Mouse (Mus musculus): ENCODE data around the gene Fcrl5.

Fcrl5 gene

DNA sequence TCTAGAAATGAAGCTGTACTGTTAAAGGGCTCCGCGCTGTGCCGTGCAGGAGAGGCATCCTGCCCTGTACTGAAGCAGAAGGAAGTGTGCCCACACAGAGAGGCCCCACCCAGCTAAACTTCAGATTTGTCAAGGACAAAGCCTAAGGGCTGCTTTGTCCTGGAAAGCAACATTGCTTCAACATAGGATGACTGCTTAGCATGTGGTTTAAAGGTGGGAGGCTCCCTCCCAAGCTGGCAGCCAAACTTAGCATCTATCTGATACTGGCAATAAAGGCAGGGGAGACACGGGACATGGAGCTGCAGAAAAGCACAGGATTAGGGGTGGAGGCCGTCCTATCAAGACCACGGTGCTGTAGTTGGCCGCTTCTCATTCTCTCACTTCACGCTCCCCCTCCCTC is 65.6 kb downstream of the Fcrl5 start:
- DNase-seq: no peak

DNA sequence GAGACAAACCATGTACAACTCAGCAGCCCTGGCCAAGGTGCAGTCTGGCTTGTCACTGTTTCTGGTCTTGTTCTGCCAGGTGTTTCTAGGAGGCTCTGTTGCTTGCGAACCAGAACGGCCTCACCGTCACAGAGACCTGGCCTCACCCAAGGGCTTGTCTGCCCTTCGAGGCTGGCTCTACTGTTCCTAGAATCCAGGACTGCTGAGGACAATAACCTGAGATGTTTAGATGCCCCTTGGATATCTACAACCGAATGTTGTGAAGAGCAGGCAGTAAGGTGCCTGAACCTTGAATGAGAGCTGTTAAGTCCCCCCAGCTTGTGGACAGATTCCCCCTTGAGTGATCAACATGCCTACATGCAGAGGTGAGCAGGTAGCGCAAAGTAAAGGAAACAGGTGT is 67.2 kb downstream of the Fcrl5 start:
- no peak for DNase-seq

DNA sequence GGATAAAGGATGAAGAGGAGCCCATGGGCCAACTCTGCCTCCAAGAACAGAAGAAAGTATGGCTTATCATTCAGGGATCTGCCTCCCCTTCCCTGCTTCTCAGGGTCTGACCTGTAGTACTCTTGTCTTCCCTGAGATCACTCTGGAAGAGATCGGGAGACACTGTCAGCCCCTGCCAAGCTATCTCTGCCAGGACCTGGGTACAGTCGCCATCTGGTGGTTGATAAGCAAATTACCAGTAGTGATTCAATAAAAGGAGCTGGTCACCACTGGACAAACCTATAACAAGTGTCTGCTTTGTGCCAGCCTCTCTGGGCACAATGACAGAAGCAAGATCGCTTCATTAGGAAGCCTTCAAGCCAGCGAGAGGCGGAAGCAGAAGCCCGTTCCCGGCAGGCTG is 68.8 kb downstream of the Fcrl5 start:
- DNase-seq: peak; percentile 41 to 46

DNA sequence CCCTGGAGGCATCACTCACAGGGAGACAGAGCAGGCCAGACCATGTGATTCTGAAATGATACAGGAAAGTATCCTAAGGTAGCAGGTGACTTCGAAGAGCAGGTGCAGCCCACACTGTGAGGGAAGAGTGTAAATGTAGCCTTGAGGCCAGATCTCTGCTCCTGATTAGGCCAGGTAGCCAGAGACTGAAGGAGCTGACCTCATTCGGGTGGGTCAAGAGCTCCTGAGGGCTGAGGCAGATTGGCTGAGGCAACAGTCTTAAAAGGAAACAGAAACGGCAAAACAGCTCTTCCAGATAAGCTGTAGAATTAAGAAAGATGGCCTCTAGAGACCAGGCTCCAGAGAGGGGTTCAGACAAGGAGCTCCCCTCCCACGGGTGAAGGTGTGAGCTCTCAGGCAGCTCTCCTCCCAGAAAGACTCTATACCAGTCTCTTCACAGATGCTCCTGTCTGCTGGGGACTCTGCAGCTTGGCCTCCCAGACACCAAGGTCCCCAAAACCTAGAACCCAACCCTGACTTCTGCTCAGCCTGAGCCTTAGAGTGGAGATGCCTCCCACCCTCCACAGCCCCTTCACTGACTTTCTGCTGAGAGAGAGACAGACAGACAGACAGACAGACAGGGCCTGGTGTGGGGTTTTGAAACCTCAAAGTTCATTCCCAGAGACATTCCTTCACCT is 69.3 kb downstream of the Fcrl5 start:
- DNase-seq: no peak

DNA sequence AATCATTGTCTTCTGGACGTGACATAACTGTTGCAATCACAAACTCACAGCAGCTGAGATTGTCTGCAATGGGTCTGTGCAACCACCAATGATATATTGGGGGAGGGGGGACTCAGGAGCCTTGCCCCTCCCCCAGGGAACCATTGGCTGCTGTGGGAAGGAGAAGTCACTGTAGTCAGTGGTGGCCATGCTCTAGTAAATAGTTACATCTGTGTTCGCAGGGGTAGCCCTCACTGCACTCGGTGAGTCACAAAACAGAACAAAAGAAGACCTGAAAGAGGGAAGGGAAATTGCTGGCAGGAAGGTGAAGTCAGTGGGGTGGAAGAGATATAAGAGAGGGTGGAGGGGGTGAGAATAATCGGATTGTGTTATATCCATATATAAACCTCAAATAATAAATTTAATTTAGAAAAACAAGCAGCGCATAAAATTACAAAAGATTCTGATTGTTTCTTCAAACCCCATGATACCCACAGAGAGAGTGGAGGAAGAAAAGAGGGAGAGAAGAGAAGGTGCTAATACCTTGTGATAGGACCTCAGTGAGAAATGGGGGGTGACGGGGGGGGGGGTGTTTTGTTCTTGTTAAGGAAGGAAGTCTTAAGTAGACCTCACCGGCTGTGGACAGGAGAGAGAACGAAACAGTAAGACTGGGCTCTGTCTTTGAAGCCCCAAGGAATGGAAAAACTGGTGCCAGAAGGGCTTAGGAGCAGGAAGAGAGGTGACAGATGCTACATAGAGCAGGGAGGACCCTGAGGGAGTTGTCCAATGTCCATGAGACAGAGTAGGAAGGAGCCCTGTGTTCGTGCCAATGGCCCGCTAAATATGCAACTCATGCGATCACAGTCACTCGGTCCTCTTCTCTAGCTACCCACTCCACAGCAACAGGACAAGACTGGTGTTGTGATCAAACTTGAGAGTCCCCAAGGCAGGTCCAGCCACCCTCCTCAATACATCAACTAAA is 71.2 kb downstream of the Fcrl5 start:
- no peak for DNase-seq

DNA sequence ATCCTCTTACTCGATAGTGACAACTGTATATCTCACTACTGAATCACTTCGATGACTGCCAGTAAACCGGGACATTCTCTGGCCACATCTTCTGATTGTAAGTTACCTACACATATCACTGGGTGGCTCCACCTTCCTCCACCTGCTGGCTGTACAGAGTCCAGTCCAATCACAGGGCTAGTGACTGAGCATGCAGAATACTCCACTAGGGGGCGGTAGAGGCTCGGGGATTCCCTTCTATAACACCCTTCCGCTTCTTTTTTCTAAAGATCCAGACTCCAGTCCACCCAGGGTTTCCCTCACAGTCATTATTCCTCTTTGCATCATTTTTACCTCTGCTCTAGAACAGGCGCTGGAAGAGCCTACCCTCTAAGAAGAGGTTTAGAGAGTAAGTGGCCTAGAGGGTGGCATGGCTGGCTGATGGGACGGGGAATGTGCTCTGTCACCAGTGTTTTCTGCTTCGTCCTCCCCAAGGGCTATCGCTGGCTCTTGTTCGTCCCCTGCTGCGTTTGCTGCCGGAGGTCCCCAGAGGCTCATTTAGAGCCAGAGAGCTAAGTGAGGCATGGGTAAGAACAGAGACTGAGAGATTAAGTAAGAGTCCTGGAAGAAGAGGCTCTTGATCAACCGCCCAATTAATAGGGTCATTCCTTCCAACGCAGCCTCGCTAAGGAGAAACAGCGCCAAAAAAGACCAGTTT is 72.8 kb downstream of the Fcrl5 start:
- peak; percentile 87 to 89 for DNase-seq

DNA sequence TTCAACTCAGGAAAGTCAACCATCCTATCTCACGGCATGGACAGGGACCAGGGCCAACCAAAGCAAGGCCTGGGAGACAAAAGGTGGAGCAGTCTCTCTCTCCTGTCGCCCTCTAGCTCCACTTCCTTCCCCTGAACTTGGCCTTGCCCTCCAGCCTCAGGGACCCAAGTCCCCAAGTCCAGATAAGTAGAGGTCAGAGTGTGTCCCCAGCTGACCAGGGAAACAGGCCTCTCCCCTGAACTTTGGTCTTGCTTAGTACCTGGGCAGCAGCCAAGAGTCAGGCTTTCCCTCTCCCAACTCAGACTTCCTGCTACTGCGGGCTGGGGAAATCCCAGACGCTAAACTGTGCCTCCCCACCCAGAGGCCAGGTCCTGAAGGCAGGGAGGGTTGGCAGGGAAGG is 73.5 kb downstream of the Fcrl5 start:
- DNase-seq: no peak

DNA sequence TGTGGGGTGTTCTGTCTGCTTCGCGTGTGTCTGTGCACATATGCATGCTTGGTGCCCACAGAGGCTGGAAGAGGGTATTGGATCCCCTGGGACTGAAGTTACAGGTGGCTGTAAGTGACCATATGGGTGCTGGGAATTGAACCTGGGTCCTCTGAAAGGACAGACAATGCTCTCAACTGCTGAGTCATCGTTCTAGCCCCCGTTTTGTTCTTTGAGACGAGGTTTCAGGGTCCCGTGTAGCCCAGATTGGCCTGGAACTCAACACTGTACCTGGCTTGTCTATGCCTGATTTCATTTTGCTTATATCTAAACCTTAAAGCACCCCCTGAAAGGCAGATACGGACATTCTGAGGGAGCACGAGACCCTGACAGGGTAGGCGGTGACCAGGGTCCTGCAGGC is 75.3 kb downstream of the Fcrl5 start:
- no peak for DNase-seq

DNA sequence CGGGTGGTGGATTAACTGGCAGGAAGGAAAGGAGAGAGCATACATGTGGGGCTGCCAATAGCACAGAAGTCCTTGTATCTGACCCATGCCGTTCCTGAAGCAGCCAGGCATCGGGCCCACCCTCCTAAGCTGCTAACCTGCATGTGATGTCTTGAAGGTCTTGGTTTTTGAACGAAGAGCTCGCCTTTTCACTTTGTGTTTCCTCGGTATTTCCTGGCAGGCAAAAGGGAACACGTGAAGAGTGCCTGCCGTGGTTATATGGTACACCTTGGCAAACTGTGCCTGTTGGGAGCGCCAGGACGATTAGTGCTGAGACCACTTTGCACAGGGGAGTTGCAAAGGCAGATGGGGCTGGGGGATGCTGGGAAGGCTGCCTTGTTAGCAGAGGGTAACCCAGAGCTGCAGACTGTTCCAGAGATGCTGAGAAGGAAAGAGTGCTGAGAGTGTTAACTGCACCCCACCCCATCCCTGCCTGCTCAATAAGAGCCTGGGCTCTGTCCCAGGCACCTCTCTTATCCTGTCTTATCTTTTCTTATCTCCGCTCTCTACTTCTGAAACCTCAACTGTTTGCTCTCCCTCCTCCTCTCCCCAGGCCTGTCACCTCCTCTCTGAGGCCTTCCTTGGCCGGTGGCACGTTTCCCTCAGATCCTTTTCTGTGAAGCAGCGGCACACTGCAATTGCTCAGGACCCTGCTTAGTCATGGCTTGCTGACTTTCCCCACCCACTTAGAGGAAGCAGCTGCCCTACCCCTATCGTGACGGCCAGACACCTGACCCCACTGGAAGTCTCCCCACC is 76.6 kb downstream of the Fcrl5 start:
- no peak for DNase-seq

DNA sequence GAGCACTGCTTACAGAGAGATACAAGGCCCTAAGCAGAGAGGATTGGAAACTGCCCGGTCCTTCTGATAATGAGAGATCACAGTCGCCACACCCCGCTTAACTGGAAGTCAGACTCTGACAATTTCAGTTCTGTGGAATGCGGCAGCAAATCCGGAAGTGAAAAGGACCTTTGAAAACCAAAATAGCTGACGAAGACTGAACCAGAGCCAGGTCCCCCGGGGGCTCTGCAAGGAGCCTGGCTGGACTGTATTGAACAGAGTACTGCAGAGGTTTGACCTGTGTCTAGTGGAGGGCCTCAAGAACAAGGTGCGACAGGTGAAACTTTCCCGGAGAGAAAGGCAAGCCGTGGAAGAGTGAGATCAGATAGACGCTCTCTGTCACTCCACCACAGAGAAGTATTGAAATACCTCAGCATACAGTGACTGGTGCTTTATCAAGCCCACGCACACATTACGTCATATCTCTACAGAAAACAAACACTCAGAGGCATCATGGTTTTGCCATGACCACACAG is 80.1 kb downstream of the Fcrl5 start:
- no peak for DNase-seq

DNA sequence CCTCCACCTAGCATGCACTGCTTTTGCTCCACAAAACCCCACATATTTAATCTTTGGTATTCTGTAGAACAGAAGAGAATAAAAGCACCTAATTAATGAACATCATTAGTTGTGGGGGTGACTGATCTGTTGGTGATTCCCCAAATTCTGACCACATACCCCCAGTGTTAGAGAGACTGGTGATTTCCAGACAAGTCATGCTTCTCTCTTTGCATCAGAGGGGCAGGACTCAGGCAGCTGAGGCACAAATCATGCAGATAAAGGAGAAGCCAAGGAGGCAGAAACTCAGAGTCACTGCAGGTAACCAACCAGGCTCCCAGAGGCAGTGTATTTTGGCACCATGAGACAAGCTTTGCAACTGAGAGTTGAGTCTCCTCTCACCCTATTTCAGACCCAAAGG is 82.9 kb downstream of the Fcrl5 start:
- no peak for DNase-seq

DNA sequence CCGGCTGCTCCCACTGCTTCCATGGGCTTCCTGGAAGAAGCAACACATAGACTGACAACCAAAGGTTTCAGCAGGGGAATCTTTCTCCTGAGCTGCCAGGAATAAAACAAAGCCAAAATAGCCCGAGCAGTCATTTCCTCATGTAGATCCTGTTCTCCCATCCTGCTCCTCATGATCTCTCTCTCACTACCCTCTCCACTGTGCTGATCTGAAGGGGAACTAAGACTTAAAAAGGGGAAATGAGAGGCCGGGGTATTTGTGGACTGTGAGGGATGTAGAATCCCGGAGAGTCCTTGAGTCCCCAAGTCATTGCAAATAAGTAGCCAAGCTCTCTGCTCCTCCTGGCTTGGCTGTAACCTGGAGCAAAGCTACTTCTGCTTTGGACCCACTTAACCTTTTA is 85.6 kb downstream of the Fcrl5 start:
- no peak for DNase-seq

DNA sequence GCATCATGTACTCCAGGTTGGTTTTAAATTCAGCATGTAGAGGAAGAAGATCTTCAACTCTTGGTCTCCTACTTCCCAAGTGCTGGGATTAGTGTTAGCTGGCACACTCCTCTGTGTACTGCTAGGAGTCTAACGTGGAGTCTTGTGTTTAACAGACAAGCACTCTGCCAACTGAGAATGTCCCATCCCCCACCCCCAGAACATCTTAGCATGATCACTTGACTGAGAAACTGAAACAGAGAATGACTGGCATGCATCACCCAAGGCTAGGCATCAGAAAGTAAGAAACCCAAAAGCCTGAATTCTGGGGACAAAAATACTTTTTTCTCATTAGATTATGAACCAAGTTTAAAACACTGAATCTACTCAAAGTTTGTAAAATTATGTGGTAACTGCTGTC is 86.3 kb downstream of the Fcrl5 start:
- no peak for DNase-seq

DNA sequence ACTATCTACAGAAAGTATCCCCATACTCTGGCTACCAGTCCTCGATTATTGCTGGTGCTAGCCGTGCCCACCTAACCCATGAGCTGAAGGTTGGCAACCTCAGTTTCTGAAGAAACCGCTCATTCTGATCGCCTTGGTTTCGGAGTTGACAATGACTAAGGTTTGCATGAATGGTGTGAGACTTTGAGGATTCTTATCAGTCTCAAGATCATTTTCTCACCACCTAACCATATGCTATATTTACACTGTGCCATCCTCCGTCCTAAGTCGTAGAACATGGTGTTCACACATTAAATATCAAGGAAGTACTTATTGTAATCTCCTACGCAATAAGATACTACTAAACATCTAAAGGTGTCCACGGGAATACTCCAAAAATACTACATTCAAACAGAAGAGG is 88.1 kb downstream of the Fcrl5 start:
- no peak for DNase-seq

DNA sequence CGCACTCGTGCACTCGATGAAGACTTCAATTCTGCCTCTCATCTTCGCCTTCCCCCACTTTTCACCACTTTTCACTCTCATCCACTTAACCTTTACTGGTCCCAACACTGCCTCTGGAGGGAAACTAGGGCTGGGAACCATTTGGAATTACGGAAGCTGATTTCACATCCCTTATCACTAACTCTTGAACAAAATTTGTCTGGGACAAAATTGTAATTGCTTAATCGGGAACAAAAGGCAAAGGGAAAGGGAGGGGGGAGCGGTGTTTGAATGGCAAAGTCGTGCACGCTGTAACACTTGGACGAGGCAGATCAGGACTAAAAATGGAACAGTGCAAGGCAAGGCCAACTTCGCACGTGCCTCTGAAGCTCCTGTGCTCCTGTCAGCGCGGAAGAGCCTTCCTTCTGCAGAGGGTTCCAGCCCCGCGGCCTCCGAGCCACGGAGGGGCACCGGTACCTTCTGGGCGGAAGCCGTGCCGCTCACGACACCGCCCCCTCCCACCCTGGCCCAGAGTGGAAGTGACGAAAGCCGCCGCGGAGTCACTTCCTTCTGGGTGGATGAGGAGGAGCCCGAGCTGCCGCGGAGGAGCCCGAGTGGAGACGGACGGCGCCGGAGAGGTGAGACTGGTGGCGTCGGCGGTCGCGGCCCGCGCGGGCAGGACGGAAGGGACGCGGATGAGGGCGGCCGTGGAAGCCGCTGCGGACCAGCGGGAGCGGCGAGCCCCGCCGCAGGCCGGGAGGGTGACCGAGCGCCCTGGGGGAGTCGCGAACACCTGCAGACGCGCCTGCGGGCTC is 89.7 kb downstream of the Fcrl5 start, which contains the start of gene Etv3:
Gene Etv3 (plus strand): TSS at position 365 of the 794 bp plus-strand sequence.
- DNase-seq: peak; percentile 91 to 92

DNA sequence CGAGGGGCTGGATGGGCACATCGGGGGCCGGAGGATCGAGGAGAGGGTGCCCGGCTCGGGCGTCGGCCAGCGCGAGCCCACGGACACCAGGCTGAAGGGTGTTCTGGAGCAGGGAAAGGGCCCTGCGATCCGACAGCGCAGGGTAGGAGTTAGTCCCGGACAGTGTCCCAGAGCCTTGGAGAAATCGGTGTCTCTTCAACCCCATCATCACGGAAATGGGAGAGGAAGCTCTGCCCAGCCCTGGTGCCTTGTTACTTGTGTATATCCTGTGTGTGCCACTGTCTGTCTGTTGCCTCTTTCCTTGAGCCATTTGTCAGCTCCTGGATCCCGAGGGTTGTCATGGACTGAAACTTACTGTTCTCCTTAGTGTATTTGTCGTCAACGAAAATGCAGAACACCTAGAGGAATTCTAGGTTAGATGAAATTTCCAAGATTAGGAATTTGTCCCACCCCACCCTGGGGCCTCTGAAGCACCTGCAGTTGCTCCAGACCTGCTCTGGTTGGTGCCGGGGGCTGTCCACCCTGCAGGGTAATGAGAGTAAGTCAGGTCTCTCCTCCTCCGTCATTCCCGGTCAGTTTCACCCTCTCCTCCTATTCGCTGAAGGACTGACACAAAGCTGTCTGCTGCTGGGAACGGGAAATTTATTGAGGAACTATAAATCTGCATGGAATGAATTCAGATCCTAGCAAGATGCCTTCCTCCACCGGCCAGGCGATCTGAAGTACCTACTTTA is 90.4 kb downstream of the Fcrl5 start:
- no peak for DNase-seq

DNA sequence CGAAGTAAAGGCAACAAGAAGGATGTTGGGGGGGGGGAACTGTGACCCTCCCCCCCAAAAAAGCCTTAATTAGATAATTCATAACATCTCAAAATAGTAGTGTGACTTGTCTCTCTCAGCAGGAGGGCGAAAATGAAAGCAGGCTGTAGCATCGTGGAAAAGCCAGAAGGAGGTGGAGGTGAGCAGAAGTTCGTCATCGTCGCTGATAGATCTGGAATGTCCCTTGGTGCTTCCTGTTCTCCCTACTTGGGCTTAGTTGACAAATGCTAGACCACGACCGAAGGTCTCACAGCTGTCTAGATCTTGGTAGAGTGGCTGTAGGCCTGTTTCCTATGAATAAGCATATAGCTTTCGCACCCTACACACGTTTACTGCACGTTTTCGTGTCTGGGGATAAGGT is 91.6 kb downstream of the Fcrl5 start:
- no peak for DNase-seq

DNA sequence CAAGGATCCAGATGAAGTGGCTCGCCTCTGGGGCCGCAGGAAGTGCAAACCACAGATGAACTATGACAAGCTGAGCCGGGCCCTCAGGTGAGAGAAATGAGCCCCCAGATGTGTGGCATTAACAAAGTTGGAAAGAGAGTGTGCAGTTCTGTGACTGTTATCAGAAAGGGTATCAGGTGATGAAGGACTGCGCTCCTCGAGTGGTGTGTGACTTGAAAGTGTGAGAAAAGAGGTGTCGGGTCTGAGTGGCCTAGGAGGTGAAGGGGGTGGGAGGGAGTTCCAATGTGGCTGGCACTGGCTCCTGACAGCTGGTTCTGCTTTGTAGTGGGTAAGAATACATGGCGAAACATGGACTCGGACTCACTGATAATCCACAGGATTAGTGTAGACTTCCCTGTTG is 92.4 kb downstream of the Fcrl5 start:
- no peak for DNase-seq

DNA sequence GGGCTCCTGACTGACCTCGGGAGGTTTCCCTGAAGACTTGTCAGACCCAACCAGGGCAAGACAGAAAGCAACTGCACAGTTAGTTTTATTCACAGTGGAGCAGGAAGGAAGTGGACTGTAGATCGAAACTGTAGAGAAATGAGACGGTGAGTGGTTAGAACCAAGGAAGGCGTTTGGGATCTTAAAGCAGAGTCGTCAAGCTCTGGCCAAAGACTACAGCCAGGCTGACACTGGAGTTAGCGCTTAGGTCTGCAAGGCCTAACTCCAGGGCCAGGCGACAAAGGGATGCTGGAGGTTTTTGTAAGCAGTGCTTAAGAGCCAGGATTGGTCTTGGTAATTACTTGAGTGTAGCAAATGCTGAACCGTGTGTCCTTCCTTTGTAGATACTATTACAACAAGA is 93.3 kb downstream of the Fcrl5 start:
- DNase-seq: no peak

DNA sequence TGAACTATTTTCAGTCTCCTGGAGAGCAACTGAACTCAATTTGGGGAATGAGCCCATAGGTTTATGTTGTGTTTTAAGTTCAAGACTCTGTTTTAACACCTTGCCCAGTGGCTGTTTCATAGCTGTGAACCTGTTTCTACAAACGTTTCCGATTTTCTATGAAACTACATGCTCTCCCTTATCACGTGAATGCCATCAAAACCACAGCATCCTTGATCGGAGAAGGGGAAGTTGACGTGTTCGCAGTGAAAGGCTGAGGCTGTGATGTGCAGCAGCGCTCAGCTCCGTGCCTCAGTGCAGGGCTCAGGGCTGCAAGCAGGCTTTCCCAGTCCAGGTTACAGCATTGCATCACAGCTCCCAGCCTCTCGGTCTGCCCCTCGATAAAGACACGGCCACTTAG is 94.0 kb downstream of the Fcrl5 start:
- DNase-seq: no peak

DNA sequence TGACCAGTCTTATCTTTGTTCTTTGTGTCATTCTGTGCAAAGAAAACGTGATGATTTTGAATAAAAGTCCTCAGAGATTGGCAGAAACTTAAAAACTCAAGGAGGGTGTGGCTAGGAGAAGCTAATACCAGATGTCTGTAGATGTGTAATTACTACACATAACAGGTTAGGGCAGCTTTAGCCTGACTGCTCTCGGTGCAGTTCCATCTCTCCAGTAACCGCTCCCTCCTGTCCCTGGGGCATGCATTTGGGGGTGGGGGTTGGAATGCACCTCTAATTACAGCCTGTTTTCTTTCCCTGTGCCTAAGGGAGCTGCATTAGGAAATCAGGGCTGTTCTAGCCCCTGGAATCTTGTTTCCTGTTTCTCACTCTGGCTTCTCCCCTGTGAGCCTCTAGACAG is 94.7 kb downstream of the Fcrl5 start:
- DNase-seq: no peak

Measured in cerebellum, adult 18-20 months (tissue).